Mouse (Mus musculus) embryonic fibroblast, embryonic 13.5 days (primary cell): ENCODE data around the gene Ptpru.

ENCODE experiments used
- CTCF ChIP-seq: IDR thresholded peaks from 2 replicates; pipeline ENCODE4 v1.5.1; 2011; ENCODE audit warnings: mild to moderate bottlenecking, control low read depth, low read length, moderate library complexity, borderline replicate concordance; ENCODE audit not compliant: insufficient read depth
- POLR2A ChIP-seq: IDR thresholded peaks from 2 replicates; pipeline ENCODE4 v1.6.1; 2011; ENCODE audit warnings: low read depth, mild to moderate bottlenecking, control low read depth, low read length, moderate library complexity

GRCm38 (mm10) chr4:131837872-131838524 lies at the start of gene Ptpru:
- no peak for TF ChIP-seq POLR2A
- TF ChIP-seq CTCF, result peak; percentile 82
